ENCODE assay signal across 15 mouse cellular contexts in the genomic region with DNA sequence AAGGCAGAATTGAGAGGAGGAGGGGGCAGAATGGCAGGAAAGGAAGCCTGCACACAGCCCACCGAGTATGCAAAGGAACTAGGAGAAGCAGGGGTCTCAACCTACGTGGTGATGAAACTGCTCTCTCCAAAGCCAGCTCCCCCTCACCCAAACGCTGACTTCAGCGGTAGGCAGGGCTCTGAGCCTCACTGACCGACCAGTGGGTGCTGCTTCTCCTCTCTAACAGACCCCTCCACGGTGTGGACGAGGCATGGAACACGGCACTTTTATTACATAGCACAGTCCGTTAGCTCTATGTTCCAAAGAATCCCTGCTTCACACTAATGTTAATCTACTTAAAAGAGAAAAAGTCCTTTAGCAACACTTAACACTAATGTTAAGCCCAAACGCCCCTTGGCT.
A peak's percentile ranks its signal among the peaks of the same experiment; 100 is the strongest.
DNase-seq lines count a peak whose midpoint lies in the region; ATAC-seq and TF ChIP-seq lines count a peak whose summit lies in the region.
"Had no signal": no experiment of that assay in that cellular context is flagged by ENCODE, and none has a peak within 500 bp of the region (broad histone marks: within the 10 kb centered on the region; RNA-seq: fewer than 3 reads in every experiment).

No protein-coding gene starts in this region.

- 0 out of 2 replicates have a peak overlapping the region, but pooled peaks have one; percentile 6 for H3K27ac ChIP-seq in heart, embryonic 10.5 days
- no peak overlapping the region for H3K27ac ChIP-seq in lung, postnatal 0 days (ENCODE audit: low read length)
- 0 out of 2 replicates have a peak overlapping the region, but pooled peaks have one; percentile 20 for H3K27ac ChIP-seq in midbrain, embryonic 11.5 days (ENCODE audit: low read depth, low read length)
- H3K27ac ChIP-seq: lung, embryonic 15.5 days had no signal

- intact Hi-C loops in heart, postnatal 14 days (cut with DNase I): no loop called here
- intact Hi-C loops in left cerebral cortex, postnatal 14 days (cut with DNase I): no loop called here

- no peak for TF ChIP-seq EP300 in lung, postnatal 0 days (IDR thresholded peaks at IDR 0.05)

- H3K36me3 ChIP-seq in heart, embryonic 10.5 days: peaks cover 19% of the 10 kb centered on the region
- H3K36me3 ChIP-seq in lung, postnatal 0 days (ENCODE audit: insufficient read depth, low read length): no peaks in the 10 kb centered on the region
- no peaks in the 10 kb centered on the region for H3K36me3 ChIP-seq in midbrain, embryonic 11.5 days (ENCODE audit: control insufficient read depth, insufficient read depth, low read length)

- peaks cover 24% of the 10 kb centered on the region; the same call in 1 of the 2 replicates for H3K4me1 ChIP-seq in heart, embryonic 10.5 days
- H3K4me1 ChIP-seq in lung, postnatal 0 days (ENCODE audit: insufficient read depth, low read depth, low read length): no peaks in the 10 kb centered on the region
- H3K4me1 ChIP-seq in midbrain, embryonic 11.5 days (ENCODE audit: control insufficient read depth, insufficient read depth, low read length): peaks cover 8% of the 10 kb centered on the region; the same call in 1 of the 2 replicates

- DNase-seq in heart, embryonic 10.5 days (ENCODE audit: low spot score): no peak
- no peak for DNase-seq in heart, postnatal 14 days
- no peak for DNase-seq in lung, postnatal 0 days (ENCODE audit: low spot score)
- DNase-seq in lung, postnatal 4 days: no peak
- DNase-seq in midbrain, embryonic 11.5 days (ENCODE audit: low spot score, missing footprints): no peak
- no peak for DNase-seq in left cerebral cortex, postnatal 14 days (ENCODE audit: low spot score in 2 of 2)
- DNase-seq in frontal cortex, postnatal 36 days (ENCODE audit: low spot score in 2 of 2): no peak
- DNase-seq: adrenal gland, adult 8-10 months; gastrocnemius, postnatal 10 days; layer of hippocampus, adult 9-11 months had no signal

- 0 out of 2 replicates have a peak, but pooled peaks have one; percentile 4 for ATAC-seq in lung, postnatal 0 days
- 0 out of 2 replicates have a peak, but pooled peaks have one; percentile 4 for ATAC-seq in midbrain, embryonic 11.5 days (ENCODE audit: low FRiP score)
- ATAC-seq: inflammation-experienced regulatory T-cells, adult 6 months had no signal

- no peaks in the 10 kb centered on the region for H3K27me3 ChIP-seq in heart, embryonic 10.5 days (ENCODE audit: insufficient read depth, poor library complexity, severe bottlenecking)
- H3K27me3 ChIP-seq in lung, postnatal 0 days (replicated peaks; ENCODE audit: insufficient read depth, low read length): no peaks in the 10 kb centered on the region
- H3K27me3 ChIP-seq in midbrain, embryonic 11.5 days (ENCODE audit: control insufficient read depth, insufficient read depth, low read length): no peaks in the 10 kb centered on the region
- H3K27me3 ChIP-seq: lung, embryonic 15.5 days had no signal

- no peak overlapping the region for H3K9ac ChIP-seq in lung, postnatal 0 days (replicated peaks; ENCODE audit: low read depth)
- H3K9ac ChIP-seq in midbrain, embryonic 11.5 days (ENCODE audit: low read length): no peak overlapping the region
- H3K9ac ChIP-seq: lung, embryonic 15.5 days had no signal

- no peaks in the 10 kb centered on the region for H3K9me3 ChIP-seq in heart, embryonic 10.5 days
- H3K9me3 ChIP-seq in lung, postnatal 0 days (ENCODE audit: low read length): no peaks in the 10 kb centered on the region
- no peaks in the 10 kb centered on the region for H3K9me3 ChIP-seq in midbrain, embryonic 11.5 days (ENCODE audit: control insufficient read depth, low read length)
- H3K9me3 ChIP-seq: G1E; lung, embryonic 15.5 days had no signal

- 0 out of 2 replicates have a peak overlapping the region, but pooled peaks have one; percentile 27 for H3K4me3 ChIP-seq in heart, embryonic 10.5 days
- no peak overlapping the region for H3K4me3 ChIP-seq in lung, postnatal 0 days (ENCODE audit: low read depth, low read length)
- no peak overlapping the region for H3K4me3 ChIP-seq in midbrain, embryonic 11.5 days (ENCODE audit: low read depth, low read length)
- H3K4me3 ChIP-seq: erythroblast, embryonic 14.5 days; lung, embryonic 15.5 days had no signal

- TF ChIP-seq CTCF in lung, postnatal 0 days (IDR thresholded peaks at IDR 0.05): no peak

- WGBS in heart, embryonic 10.5 days: 55% methylated on average over 10 of the region's 10 CpGs
- 49% methylated on average over 10 of the region's 10 CpGs for WGBS in lung, postnatal 0 days
- WGBS in midbrain, embryonic 11.5 days: 61% methylated on average over 10 of the region's 10 CpGs

- H3K4me2 ChIP-seq in lung, postnatal 0 days (replicated peaks; ENCODE audit: low read depth, low read length): 0 out of 2 replicates have a peak overlapping the region, but pooled peaks have one; percentile 8
- H3K4me2 ChIP-seq in midbrain, embryonic 11.5 days: no peak overlapping the region; the same call in 1 of the 2 replicates
- H3K4me2 ChIP-seq: liver, embryonic 11.5 days; lung, embryonic 15.5 days had no signal
